Mouse (Mus musculus) megakaryocyte-erythroid progenitor cell, adult 5 weeks (primary cell): ENCODE data around the gene Zgpat. TPM values are rescaled to one million over a fixed set of nuclear protein-coding genes. Genes with fewer than 3 reads are reported as not detected.

Experiments
- polyA plus RNA-seq: library from polyadenylated mRNA; stranded (reverse); fragments of >175 nt; gene quantifications from 2 replicates; pipeline ENCODE4 v1.2.3, GENCODE M21; 2012

Gene Zgpat
- 32.0 and 40.5 TPM in 2 replicates for polyA plus RNA-seq

GRCm38 (mm10) chr2:181364860-181365596 lies at the start of gene Zgpat, which contains the start of gene Arfrp1:
Gene Zgpat (plus strand): TSS chr2:181364928.
Gene Arfrp1 (minus strand): TSS chr2:181365404.

GRCm38 (mm10) chr2:181319248-181320102 lies 45.3 kb upstream of the Zgpat start, which contains the start of gene Rtel1:
Gene Rtel1 (plus strand): TSS chr2:181319739.

GRCm38 (mm10) chr2:181379778-181380177 lies 15.1 kb downstream of the Zgpat start, which contains the start of gene Lime1:
Gene Lime1 (plus strand): TSS chr2:181380078.

Other genes starting within 250 kb of the Zgpat start
- gene Kcnq2, start 229.6 kb upstream of the Zgpat start, polyA plus RNA-seq: 0.02 TPM in 1 of 2 replicates, not detected in the other
- not detected in 2 replicates for gene Eef1a2, start 207.9 kb upstream of the Zgpat start, polyA plus RNA-seq
- 186 and 195 TPM in 2 replicates for gene Ppdpf, start 177.7 kb upstream of the Zgpat start, polyA plus RNA-seq
- not detected in 2 replicates for gene Ptk6, start 162.1 kb upstream of the Zgpat start, polyA plus RNA-seq
- 0.09 TPM in 1 of 2 replicates, not detected in the other for gene Srms, start 151.7 kb upstream of the Zgpat start, polyA plus RNA-seq
- 0.21 TPM in 1 of 2 replicates, not detected in the other for gene Fndc11, start 144.9 kb upstream of the Zgpat start, polyA plus RNA-seq
- 8.9 and 9.5 TPM in 2 replicates for gene Helz2, start 122.9 kb upstream of the Zgpat start, polyA plus RNA-seq
- gene Gmeb2, start 76.9 kb upstream of the Zgpat start, polyA plus RNA-seq: 10.7 and 12.8 TPM in 2 replicates
- gene Stmn3, start 50.4 kb upstream of the Zgpat start, polyA plus RNA-seq: not detected in 2 replicates
- gene Rtel1, start 45.2 kb upstream of the Zgpat start, polyA plus RNA-seq: 18.5 and 21.3 TPM in 2 replicates
- 16.0 and 20.7 TPM in 2 replicates for gene Arfrp1, start 476 bp downstream of the Zgpat start, polyA plus RNA-seq
- 48.6 and 51.5 TPM in 2 replicates for gene Lime1, start 15.2 kb downstream of the Zgpat start, polyA plus RNA-seq
- 1.3 and 2.0 TPM in 2 replicates for gene Zbtb46, start 94.5 kb downstream of the Zgpat start, polyA plus RNA-seq
- gene Abhd16b, start 128.3 kb downstream of the Zgpat start, polyA plus RNA-seq: 0.03 and 0.05 TPM in 2 replicates
- 51.1 and 51.3 TPM in 2 replicates for gene Tpd52l2, start 132.2 kb downstream of the Zgpat start, polyA plus RNA-seq
- gene Dnajc5, start 155.6 kb downstream of the Zgpat start, polyA plus RNA-seq: 27.2 and 29.7 TPM in 2 replicates
- 68.5 and 70.4 TPM in 2 replicates for gene Uckl1, start 220.0 kb downstream of the Zgpat start, polyA plus RNA-seq
- gene Prpf6, start 226.9 kb downstream of the Zgpat start, polyA plus RNA-seq: 14.2 and 19.5 TPM in 2 replicates
- gene Zfp512b, start 227.9 kb downstream of the Zgpat start, polyA plus RNA-seq: 83.7 and 124 TPM in 2 replicates
- gene Samd10, start 234.3 kb downstream of the Zgpat start, polyA plus RNA-seq: 6.1 and 6.3 TPM in 2 replicates